Mouse (Mus musculus) kidney, adult 2 months (tissue): ENCODE measurements around the gene Samhd1.

Experiments
- CTCF ChIP-seq: fragments of 200-500 bp; conservative IDR thresholded peaks from 2 replicates; pipeline ENCODE4 v1.5.1; 2011; ENCODE audit warnings: low read depth, mild to moderate bottlenecking, control low read depth, low read length, moderate library complexity, mixed read lengths; ENCODE audit not compliant: insufficient read depth, insufficient read length
- POLR2A ChIP-seq: fragments of 200-500 bp; IDR thresholded peaks from one replicate; pipeline ENCODE4 v1.6.1; 2011; ENCODE audit warnings: low read depth, low read length, control low read depth

DNA sequence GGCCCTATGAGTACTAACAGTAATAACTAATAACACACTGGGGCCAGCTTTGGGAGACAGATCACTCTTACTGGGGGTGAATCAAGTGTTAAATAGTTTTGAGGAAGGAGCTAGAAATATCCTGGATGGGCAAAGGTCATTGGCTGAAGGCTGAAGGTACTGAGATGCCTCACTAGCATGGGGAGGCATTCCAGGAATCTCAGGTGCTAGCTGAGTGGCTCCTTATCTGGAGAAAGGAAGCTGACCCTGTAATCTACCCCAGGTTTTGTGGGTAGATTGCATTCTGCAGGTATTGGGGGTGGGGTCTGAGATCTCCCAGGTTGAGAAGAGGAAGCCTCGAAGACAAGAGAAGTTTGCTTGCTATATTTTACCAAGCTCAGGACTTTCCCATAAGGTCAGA, 10.1 kb upstream of the Samhd1 start:
- TF ChIP-seq CTCF (no peak), POLR2A (no peak)
